Mouse (Mus musculus): Measurements from ENCODE around the gene Lhfp.
A peak's percentile ranks its signal among the peaks of the same experiment; 100 is the strongest.

The Lhfp gene

GRCm38 (mm10) chr3:53169486-53169885, 128.2 kb downstream of the Lhfp start:
- no peak for DNase-seq

DNA sequence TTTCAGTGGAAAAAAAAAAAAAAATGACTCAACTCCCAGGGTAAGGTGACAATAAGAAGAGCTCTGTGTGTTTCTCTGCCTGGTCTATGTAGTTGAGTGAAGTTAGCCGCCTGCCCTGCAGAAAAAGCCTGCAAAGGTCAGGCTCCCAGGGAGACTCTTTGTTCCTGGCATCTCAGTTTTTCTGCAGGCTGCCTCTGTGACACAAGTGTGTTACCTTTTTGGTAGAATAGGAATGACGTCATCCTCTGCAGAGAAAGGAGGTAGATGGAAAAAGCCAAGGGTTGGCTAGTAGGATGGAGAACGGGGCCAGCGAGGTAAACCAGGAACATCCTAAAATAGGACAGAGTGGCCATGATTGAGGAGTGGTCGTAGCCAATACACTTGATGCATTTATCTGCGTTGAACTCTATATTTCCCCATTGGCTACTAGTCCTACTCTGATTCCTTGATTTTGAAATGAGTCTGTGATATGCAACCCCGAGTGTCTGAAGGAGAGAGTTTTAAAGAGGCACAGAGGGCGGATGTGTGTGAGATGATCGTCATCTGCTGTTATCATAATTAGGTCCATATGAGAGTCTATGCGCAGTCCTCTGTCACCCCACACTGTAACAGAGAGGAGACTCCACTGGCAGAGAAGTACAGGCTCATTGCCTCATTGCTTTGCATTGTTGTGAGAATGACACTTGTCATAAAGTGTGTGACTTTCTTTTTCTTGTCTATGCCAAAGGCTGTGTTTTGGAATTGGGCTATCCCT, 132.2 kb downstream of the Lhfp start:
- no peak for DNase-seq

GRCm38 (mm10) chr3:53179936-53180335, 138.6 kb downstream of the Lhfp start:
- DNase-seq: no peak

- DNase-seq: no peak
Measured at GRCm38 (mm10) chr3:53185439-53185838, 144.1 kb downstream of the Lhfp start.

- no peak for DNase-seq
Measured at GRCm38 (mm10) chr3:53193441-53193840, 152.1 kb downstream of the Lhfp start.

DNA sequence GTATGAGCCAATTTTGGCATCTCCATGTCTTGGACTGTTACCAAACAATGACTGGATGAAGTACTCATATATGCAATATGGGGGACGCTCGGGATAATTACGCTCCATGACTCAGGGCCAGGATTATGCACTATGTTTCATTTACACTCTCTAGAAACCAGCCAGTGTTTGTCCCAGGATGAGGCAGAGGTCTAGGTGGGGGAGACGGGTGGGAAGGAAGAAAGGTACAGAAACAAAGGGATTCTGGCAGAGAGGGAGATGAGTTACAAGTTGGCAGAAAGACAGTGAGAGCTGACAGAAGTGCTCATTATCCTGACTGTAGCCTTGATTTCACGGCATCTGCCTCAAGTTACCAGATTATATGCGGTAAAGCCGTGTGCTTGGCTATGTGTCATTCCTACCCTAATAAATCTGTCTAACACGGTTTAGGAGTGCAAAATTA, 154.4 kb downstream of the Lhfp start:
- no peak for DNase-seq

DNA sequence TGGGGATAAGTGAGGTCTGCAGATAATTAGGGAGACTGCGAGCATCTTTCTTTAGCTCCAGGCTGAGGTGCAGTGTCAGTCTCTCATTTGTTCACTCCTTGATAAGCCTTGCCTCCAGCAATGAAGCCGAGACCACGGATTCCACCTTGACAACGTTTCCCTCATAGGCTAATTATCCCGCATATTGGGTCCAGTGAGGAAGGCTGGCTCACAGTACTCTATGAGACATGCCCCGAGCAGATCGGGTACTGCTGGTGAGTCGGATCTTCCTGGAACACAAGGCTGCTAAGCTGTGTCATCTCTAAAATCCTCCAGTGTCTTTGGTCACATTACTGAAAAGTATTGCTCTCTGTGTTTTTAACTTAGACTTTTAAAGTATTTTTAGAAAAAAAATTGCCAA, 158.8 kb downstream of the Lhfp start:
- DNase-seq: no peak

- no peak for DNase-seq
Measured at GRCm38 (mm10) chr3:53200853-53201252, 159.5 kb downstream of the Lhfp start.

DNA sequence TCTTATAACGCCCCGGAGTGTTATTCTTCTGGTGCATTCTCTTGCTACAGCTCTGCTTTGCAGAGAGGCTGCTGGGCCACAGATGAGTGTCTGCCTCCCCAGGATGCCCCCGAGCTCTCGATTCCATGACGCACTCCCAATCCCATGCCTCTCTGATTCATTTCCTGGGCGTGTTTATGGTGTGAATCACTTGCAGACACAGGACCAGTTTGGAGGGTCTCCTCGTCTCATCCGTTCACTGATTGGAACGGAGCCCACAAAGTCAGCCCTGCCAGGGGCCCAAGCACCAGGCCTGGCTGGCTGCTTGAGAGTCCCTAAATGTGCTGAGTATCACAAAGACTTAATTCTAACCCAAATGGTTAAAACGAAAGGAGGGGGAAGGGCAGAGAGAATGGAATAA, 160.3 kb downstream of the Lhfp start:
- DNase-seq: no peak

- no peak for DNase-seq
Measured at GRCm38 (mm10) chr3:53202184-53202583, 160.9 kb downstream of the Lhfp start.

DNA sequence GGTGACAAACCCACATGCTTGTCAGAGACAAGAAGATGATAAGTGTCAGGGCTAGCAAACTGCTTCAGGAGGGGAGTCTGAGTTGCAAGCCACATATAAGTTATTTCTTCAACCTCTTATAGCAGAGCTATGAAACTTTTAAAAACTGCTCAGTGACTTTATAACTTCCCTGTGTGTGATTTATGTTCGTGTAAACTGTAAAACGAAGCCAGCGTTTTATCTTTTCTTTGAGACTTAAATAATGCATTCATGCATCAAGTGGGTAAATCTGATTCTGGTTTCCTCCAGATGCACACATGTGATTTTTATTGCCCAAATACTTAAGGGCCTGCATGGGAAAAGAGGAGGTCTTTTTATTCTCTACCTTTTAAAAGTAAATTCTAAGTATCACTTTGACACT, 161.4 kb downstream of the Lhfp start:
- DNase-seq: no peak

DNA sequence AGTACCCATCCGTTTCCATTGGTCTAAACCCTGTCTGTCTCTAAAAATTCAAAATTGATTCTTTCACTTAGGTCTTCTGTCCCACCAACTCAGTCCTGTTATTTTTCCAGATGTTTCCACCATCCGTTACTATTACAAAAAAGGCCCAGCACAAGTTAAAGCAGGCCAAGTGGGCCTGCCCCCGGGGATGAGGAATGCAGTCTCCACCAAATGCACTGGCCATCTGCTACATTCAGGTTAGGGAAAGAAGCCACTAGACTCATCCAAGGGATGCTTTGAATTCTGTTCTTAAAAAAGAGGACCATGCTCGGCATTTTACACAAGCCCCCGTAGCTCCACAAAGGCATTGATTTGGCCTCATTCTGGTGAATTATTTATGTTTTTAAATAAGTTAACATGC, 162.3 kb downstream of the Lhfp start:
- DNase-seq: no peak

- no peak for DNase-seq
Measured at GRCm38 (mm10) chr3:53204348-53204984, 163.1 kb downstream of the Lhfp start.

DNA sequence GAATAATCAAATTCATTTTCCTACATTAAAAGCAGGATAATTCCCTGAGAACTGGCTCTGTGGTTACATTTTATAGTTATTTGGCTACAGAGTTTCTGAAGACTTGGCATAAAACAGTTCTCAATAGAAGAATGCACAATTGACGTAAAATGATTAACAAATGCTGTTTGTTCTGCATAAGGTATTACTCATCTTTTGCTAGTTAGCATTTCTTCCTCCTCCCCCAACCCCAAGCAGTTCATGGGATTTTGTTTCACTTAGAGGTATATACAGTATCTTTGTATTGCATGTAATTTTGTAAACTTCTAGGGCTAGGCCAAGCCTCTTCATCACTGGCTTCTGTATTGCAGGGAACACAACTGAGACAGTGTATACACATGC, 163.6 kb downstream of the Lhfp start:
- no peak for DNase-seq

DNA sequence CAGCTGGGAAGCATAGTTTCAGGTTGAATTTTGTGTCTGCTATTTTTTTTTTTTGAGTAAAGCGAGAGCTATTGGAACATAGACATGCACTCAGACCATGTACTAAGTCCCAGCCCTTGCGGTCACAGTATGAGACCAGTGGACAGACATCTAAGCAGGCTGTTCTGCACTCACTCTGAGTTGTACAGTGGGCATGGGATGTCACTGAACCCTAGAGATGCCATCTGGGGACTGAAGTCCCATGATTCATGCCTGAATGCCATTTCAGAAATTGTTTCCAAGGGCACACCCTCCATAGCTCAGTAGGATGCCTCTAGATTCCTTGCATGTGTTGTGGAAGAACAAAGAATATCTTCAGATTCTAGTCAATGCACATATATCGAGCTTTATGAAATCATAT, 164.4 kb downstream of the Lhfp start:
- no peak for DNase-seq

DNA sequence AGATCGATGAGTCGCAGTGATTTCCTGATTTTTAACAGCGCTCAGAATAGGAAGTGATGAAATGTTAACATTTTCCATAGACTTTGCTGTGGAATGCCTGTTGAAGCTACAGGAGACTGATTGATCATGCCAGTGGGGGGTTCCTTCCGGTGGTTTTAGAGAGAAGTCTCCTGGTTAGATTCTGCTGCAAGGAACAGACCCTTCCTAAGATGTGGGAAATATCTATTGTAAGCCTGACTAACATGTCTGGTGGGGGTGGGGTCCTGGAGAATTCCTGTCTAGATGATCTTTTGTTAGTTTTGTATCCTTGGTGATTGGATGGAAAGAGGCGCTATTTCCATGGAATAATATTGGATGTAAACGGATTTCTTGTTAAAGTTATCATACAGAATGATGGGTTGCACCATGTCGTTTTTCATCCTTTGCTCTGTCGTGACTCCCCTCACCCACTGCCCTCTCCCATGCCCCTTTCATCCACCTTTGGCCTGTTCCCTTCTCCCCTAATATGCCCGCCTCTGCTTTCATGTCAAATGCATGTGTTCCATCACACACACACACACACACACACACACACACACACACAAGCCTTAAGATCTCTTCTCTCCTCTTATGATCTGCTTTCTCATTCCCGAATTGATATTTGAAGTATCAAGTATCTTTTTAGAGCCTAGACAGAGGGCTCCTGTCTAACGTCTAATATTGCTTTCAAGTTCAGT, 165.3 kb downstream of the Lhfp start:
- no peak for DNase-seq

- no peak for DNase-seq
Measured at GRCm38 (mm10) chr3:53207225-53207528, 165.8 kb downstream of the Lhfp start.

GRCm38 (mm10) chr3:53210691-53211526, 169.6 kb downstream of the Lhfp start:
- peak; percentile 53 for DNase-seq

- no peak for DNase-seq
Measured at GRCm38 (mm10) chr3:53212599-53212998, 171.3 kb downstream of the Lhfp start.

DNA sequence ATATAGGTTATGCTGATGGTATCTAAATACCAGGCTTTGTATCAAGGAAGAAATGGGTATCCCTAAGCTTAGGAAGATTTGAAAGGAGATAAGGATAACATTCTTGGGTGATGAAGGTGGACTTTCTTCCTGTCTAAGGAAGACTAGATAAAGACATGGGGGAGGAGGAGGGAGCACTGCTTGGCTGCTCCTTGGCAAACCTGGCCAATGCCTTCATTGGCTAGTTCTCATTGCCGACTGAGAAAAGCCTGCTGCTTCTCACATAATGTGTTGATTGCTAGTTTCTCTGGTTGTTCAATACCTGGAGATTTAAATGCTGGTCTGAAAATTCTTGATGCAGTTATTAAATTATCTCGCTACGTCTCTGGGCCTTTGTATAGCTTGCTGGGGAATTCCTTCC, 172.0 kb downstream of the Lhfp start:
- no peak for DNase-seq

DNA sequence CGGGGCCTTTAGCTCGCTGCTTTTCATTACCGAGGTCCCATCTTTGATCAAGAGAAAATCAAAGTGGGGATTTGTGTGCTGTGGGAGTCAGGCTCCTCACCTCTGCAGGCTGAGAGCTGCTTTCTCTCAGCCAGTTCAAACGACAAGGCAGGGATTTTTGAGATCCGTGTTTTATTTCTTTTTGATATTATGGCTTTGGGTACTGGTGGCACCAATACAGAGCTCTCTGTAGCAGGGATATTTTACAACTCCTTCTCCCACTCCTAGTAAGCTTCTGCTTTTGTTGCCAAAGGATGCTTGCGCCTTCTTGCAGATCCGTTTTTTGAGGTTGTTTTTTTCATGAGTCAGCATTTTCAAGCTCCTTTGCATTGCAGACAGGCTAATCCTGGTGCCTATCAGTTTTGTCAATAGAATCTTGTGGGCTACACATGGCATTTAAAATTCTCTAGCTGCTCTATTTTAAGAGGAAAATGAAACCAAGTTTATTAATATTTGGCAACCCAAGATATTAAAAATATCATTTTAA, 172.5 kb downstream of the Lhfp start:
- DNase-seq: no peak

DNA sequence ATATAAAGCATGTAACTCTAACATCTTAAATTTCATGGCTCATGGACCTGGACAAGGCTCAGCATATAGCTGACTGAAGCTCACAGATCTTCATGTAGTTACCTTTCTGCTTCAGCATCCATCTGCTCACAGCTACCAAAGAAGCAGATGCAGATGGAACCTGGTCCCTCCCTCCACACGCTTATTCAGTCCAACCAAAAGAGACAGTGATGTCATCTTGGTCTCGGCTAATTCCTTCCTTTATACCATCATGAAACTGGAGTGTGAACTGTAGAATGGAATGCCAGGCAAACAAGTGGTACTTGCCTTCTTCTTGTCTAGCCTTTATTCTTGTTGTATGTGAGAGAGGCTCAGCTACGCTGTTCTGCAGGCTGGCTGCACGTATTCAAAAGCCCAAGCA, 173.1 kb downstream of the Lhfp start:
- DNase-seq: no peak

- DNase-seq: no peak
Measured at GRCm38 (mm10) chr3:53217697-53218096, 176.4 kb downstream of the Lhfp start.

Measured in kidney, postnatal 10 days (tissue).